Mouse (Mus musculus): ENCODE results near the gene Hrh2. TPM values are rescaled to one million over a fixed set of nuclear protein-coding genes. Genes with fewer than 3 reads are reported as not detected.

Gene Hrh2
- polyA plus RNA-seq, 1 experiment from 2014 or later: 0.22 TPM

DNA sequence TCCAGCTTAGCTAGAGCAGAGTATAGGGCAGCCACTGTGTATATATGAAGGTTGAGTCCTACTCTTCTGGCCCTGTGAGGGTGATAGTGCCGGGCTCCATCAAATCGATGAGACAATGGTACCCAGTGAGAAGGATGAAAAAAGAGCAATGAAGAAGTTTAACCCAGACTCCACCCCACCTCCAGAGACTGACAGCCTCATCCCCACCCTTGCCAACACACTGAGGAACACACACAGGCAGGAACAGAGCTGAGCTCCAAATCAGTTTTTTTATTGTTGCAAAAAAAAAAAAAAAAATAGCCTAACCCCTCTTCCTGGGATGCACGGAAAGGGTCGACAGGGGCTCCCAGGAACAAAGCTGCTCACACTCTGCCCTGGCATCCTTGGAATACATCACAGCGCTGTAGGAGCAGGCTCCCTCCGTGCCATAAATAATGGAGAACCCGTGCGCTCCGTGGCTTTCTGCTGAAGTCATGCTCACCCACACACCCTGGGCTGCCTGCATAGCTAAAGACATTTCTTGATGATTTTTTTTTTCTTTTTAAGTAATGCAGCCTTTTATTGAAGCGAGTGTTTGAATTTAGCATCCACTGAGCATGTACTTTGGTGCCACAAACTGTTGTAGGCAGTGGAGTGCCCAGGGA is 65.8 kb downstream of the Hrh2 start:
- Histone ChIP-seq H3K4me1 (peaks cover 7% of the 10 kb centered on the region), H3K27me3 (peaks cover 18% of the 10 kb centered on the region), H3K27ac (no peak overlapping the region), H3K4me3 (no peak overlapping the region), H3K9ac (no peak overlapping the region), H3K36me3 (no peaks in the 10 kb centered on the region), H3K4me2 (replicated peaks) (no peak overlapping the region; the same call in 1 of the 2 replicates), H3K9me3 (replicated peaks) (no peaks in the 10 kb centered on the region)
- WGBS: 18% methylated on average over 10 of the region's 10 CpGs
- ATAC-seq (ENCODE audit: low FRiP score): no peak

DNA sequence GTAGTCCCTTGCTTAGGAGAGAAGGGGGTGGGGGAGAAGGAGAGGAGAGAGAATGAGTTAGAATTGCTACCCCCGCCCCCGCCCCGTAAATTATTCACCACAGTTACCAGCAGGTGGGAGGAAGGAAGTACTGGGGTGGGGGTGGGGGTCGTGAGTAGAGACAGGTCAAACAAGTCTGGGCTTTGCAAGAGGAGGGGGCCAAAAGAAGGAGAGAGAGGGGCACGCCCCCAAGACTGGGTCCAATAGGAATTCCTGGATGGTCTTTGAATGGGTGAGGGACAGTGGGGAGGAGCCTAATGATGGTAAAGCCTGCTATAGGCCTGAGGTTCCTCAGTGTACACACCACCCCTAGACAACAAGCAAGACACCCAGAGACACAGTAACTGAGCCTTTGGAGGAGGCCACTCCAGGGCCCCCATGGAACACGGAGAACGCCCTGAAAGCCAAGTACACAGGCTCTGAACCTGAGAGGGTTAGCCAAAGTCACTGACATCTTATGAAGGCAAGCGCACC is 66.4 kb downstream of the Hrh2 start:
- Histone ChIP-seq H3K36me3 (no peaks in the 10 kb centered on the region), H3K9ac (no peak overlapping the region), H3K27me3 (peaks cover 14% of the 10 kb centered on the region), H3K27ac (no peak overlapping the region), H3K4me3 (no peak overlapping the region), H3K9me3 (replicated peaks) (no peaks in the 10 kb centered on the region), H3K4me1 (peaks cover 7% of the 10 kb centered on the region), H3K4me2 (replicated peaks) (no peak overlapping the region; the same call in 1 of the 2 replicates)
- no peak for ATAC-seq (ENCODE audit: low FRiP score)
- 36% methylated on average over 8 of the region's 8 CpGs for WGBS

DNA sequence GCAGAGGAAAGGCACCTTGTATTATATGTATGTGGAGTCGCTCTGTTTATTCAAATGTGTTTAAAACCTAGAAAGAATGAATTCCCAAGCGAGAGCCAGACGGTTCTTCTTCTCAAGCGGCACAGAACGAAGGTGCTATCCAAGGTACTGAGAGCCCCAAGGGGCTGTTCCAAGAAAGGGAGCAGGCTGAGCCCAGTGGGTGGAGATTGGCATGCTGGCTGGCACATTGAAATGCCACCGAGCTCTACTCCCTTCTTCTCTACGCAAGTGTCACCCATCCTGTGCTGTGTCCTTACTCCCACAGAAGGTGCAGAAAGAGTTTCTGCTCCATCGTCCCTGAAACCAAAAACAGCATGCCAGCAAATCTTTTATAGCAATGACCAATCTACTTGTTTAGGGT is 68.4 kb downstream of the Hrh2 start:
- Histone ChIP-seq H3K27ac (no peak overlapping the region), H3K4me1 (peaks cover 19% of the 10 kb centered on the region)

DNA sequence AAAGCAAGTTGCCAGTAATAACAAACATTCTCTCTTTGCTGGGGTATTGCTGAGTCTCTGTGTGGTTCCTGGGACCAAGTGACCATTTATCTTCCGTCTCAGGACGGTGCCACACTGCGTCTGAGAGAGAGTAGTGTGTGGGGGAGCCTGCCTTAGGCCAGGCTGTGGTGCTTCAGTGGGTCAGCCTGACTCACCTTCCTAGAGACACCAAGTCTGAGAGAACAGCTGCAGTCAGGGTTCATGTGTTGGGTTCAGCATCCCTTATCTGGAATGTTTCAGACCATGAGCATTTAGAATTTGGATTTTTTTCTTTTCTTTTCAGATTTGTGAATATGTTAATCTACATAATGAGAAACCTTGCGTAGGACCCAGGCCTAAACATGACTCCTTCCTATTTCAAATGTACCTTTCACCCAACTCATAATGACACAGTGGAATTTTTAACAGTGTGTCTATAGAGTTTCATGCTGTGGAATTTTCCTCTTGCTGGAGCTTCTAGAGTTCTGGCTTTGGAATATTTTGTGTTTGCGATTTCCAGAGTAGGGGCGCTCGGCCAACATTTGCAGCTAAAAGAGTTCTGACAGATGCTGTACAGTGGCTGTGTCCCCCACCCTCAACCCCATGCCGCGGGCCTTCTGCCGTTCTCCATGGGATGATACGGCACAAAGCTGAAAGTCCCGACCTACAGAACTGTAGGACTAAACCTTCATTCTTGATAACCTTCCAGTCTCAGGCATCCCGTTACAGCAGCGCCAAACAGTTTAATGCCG is 71.0 kb downstream of the Hrh2 start:
- Histone ChIP-seq H3K27me3 (0 out of 2 replicates have a peak, but pooled peaks cover 4% of the 10 kb centered on the region), H3K4me2 (replicated peaks) (no peak overlapping the region), H3K27ac (no peak overlapping the region), H3K4me1 (peaks cover 27% of the 10 kb centered on the region), H3K9me3 (replicated peaks) (no peaks in the 10 kb centered on the region), H3K9ac (no peak overlapping the region), H3K4me3 (no peak overlapping the region), H3K36me3 (no peaks in the 10 kb centered on the region)
- 91% methylated on average over 15 of the region's 15 CpGs for WGBS
- ATAC-seq (ENCODE audit: low FRiP score): no peak

More for the DNA sequence above, 68.4 kb downstream of the Hrh2 start:
- Histone ChIP-seq H3K4me2 (replicated peaks) (no peak overlapping the region), H3K9me3 (replicated peaks) (no peaks in the 10 kb centered on the region), H3K36me3 (no peaks in the 10 kb centered on the region), H3K9ac (no peak overlapping the region), H3K27me3 (peaks cover 6% of the 10 kb centered on the region; the same call in 1 of the 2 replicates), H3K4me3 (no peak overlapping the region)
- ATAC-seq (ENCODE audit: low FRiP score): no peak
- 29% methylated on average over 8 of the region's 8 CpGs for WGBS

DNA sequence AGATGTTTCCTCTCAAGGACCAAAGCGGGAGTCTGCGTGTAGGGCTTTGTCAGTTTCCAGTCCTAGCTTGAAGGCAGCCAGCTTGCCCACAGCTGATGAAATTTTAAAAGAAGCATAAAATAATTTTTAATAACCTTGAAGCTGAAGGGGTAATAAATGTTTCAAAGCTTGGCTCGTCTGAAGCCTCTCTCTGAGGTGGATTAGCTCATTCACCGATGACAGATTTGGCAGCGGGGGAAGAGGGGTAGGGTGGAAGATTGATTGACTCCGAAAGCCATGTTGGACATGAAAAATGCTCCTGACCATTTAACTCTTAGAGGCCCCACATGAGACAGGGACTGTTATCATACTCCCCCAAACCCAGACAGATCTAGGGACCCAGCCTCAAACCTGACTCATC is 71.7 kb downstream of the Hrh2 start:
- Histone ChIP-seq H3K27me3 (no peaks in the 10 kb centered on the region), H3K36me3 (no peaks in the 10 kb centered on the region), H3K9me3 (replicated peaks) (no peaks in the 10 kb centered on the region), H3K4me3 (no peak overlapping the region), H3K4me1 (peaks cover 23% of the 10 kb centered on the region), H3K9ac (no peak overlapping the region), H3K4me2 (replicated peaks) (no peak overlapping the region), H3K27ac (no peak overlapping the region)
- WGBS: 70% methylated on average over 6 of the region's 6 CpGs
- no peak for ATAC-seq (ENCODE audit: low FRiP score)

DNA sequence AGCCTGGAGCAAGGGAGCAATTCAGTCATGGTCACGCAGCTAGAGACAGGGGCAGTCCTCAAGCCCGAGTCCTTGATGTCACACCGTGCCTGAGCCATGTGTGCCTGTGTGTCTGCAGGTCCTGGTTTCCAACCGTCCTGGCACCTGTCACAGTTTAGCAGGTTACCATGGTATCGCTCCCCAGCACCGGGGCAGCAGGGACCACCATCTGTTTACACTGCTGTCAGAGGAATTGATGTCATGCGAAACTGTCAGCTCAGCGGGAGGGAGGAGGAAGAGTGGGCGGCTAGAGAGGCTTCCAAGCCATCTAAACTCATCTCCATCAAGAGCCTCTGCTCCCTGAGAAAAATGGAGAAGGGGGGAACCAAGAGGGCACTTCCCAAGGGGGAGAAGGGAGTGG is 74.5 kb downstream of the Hrh2 start:
- no peak overlapping the region for H3K4me3 ChIP-seq
- no peaks in the 10 kb centered on the region for H3K36me3 ChIP-seq
- H3K27me3 ChIP-seq: no peaks in the 10 kb centered on the region; the same call in 1 of the 2 replicates
- H3K4me1 ChIP-seq: peaks cover 29% of the 10 kb centered on the region
- WGBS: 14% methylated on average over 9 of the region's 9 CpGs
- H3K9ac ChIP-seq: no peak overlapping the region
- peak overlapping the region; percentile 30; the same call in 1 of the 2 replicates for H3K27ac ChIP-seq
- no peaks in the 10 kb centered on the region for H3K9me3 ChIP-seq (replicated peaks)
- H3K4me2 ChIP-seq (replicated peaks): no peak overlapping the region
- peak; percentile 65 for ATAC-seq (ENCODE audit: low FRiP score)

DNA sequence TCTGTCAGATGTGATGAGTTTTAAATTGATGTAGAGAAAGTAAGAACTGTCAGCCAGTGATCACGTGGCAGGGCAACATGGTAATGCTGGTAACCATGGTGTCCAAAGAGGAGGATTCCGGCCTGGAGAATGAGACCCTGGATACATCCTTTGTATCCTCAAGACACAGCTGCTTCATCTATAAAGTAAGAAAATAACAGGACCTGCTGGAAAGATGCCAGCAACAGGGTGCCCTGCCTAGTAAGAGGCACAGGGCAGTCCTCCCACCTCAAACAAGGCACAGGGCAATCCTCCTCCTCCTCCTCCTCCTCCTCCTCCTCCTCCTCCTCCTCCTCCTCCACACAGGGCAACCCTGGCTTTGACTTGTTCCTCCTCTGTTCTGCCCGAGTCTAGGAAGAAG is 77.2 kb downstream of the Hrh2 start:
- H3K9ac ChIP-seq: no peak overlapping the region
- H3K36me3 ChIP-seq: no peaks in the 10 kb centered on the region
- H3K27me3 ChIP-seq: no peaks in the 10 kb centered on the region; the same call in 1 of the 2 replicates
- H3K4me3 ChIP-seq: no peak overlapping the region
- ATAC-seq (ENCODE audit: low FRiP score): no peak
- no peaks in the 10 kb centered on the region for H3K9me3 ChIP-seq (replicated peaks)
- 53% methylated on average over 2 of the region's 3 CpGs for WGBS
- H3K4me1 ChIP-seq: peaks cover 25% of the 10 kb centered on the region
- H3K4me2 ChIP-seq (replicated peaks): no peak overlapping the region
- no peak overlapping the region for H3K27ac ChIP-seq

DNA sequence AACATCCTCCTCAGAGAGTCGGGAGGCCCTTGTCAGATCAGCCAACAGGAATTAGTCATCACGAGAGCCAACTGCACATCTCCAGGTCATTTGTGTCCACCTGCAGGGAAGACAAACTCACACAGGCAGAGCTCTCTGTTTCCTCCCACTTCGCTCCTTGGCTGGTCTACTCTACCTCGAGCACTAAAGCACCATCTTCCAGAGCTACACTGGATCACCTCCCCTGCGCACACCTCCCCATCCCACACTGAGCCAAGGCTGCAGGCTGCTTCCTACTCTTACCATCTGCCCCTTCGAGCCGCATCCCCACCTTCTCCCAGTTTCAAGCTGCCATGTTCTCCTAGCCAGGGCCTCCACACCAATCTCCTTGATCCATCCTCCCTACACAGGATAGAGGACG is 77.7 kb downstream of the Hrh2 start:
- no peak overlapping the region for H3K9ac ChIP-seq
- 83% methylated on average over 8 of the region's 8 CpGs for WGBS
- H3K4me2 ChIP-seq (replicated peaks): no peak overlapping the region
- H3K27ac ChIP-seq: no peak overlapping the region
- no peaks in the 10 kb centered on the region; the same call in 1 of the 2 replicates for H3K27me3 ChIP-seq
- ATAC-seq (ENCODE audit: low FRiP score): no peak; the same call in 1 of the 2 replicates
- H3K4me3 ChIP-seq: no peak overlapping the region
- H3K36me3 ChIP-seq: no peaks in the 10 kb centered on the region
- no peaks in the 10 kb centered on the region for H3K9me3 ChIP-seq (replicated peaks)
- peaks cover 19% of the 10 kb centered on the region for H3K4me1 ChIP-seq

DNA sequence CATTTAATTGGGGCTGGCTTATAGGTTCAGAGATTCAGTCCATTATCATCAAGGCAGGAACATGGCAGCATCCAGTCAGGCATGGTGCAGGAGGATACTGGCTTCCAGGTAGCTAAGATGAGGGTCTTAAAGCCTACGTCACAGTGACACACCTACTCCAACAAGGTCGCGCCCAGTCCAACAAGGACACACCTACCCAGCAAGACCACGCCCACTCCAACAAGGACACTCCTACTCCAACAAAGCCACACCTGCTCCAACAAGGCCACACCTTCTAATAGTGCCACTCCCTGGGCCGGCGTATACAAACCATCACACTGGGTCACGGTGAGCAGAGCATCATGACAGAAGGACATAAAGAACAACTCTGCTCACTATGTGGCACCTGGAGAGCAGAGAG is 80.1 kb downstream of the Hrh2 start:
- no peak for ATAC-seq (ENCODE audit: low FRiP score)
- no peak overlapping the region for H3K9ac ChIP-seq
- 90% methylated on average over 7 of the region's 7 CpGs for WGBS

DNA sequence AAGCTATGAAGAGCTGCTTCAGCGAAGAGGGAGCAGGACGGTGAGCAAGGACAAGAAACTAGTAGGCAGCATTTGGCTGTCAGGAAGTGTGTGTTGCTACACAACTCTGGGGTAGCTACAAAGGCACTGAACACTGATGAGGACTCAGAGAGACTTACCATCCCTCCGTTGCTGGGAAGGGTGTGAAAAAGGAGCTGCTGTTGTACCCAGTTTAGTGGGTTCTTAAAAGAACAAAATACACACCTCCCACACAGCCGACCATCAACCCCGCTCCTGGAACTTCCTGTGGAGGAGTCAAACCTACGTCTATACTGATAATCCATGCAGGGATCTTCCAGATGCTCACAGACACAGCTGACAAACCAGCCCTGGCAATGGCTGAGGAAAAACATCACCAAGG is 85.5 kb downstream of the Hrh2 start:
- peaks cover 7% of the 10 kb centered on the region; the same call in 1 of the 2 replicates for H3K27me3 ChIP-seq
- H3K9ac ChIP-seq: no peak overlapping the region
- no peak overlapping the region for H3K4me3 ChIP-seq
- no peak overlapping the region for H3K27ac ChIP-seq
- ATAC-seq (ENCODE audit: low FRiP score): no peak
- H3K36me3 ChIP-seq: no peaks in the 10 kb centered on the region
- WGBS: 92% methylated on average over 6 of the region's 6 CpGs
- H3K4me2 ChIP-seq (replicated peaks): no peak overlapping the region
- no peaks in the 10 kb centered on the region for H3K9me3 ChIP-seq (replicated peaks)
- peaks cover 11% of the 10 kb centered on the region for H3K4me1 ChIP-seq

More for the DNA sequence above, 80.1 kb downstream of the Hrh2 start:
- Histone ChIP-seq H3K27me3 (no peaks in the 10 kb centered on the region; the same call in 1 of the 2 replicates), H3K4me3 (no peak overlapping the region), H3K4me1 (peaks cover 7% of the 10 kb centered on the region), H3K27ac (no peak overlapping the region), H3K4me2 (replicated peaks) (no peak overlapping the region), H3K36me3 (no peaks in the 10 kb centered on the region), H3K9me3 (replicated peaks) (no peaks in the 10 kb centered on the region)

DNA sequence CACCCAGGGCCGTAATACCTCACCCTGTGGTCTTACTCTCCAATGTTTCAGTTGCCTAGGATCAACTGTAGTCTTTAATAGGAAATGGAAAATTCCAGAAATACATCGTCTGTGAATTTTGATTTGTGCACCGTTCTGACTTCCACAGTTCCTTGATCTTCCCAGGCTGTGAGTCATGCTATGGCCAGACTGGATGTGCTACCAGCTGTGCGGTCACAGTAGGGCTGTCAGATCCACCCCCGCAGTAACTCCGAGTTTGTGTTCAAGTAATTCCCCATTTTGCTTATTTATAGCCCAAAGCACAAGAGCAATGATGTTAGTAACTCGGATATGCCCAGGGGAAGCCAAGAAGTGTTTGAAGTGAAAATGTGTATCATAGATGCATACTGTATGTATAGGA is 88.4 kb downstream of the Hrh2 start:
- WGBS: 86% methylated on average over 7 of the region's 7 CpGs
- peaks cover 7% of the 10 kb centered on the region; the same call in 1 of the 2 replicates for H3K27me3 ChIP-seq
- H3K27ac ChIP-seq: no peak overlapping the region
- no peaks in the 10 kb centered on the region for H3K9me3 ChIP-seq (replicated peaks)
- no peaks in the 10 kb centered on the region for H3K36me3 ChIP-seq
- H3K4me3 ChIP-seq: no peak overlapping the region
- no peak overlapping the region for H3K4me2 ChIP-seq (replicated peaks)
- ATAC-seq (ENCODE audit: low FRiP score): no peak
- peaks cover 20% of the 10 kb centered on the region for H3K4me1 ChIP-seq
- H3K9ac ChIP-seq: no peak overlapping the region

DNA sequence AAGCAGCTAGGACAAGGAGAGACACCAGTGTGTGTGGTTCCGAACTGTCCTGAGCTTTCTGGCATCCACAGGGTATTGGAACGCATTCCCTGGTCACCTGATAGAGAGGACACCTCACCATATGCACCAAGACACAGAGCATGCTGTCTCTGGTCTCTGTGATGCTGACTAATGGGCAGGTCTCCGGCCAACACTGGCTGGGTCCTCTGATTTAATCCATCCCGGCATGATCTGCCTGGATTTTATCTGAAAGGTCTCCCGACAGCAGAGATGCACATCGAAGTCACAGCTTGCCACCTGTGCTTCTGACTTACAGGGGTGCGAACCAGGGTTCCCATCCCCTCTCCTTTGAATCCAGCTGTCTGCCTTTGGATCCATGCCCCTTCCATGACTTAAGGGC is 89.2 kb downstream of the Hrh2 start:
- Histone ChIP-seq H3K4me1 (peaks cover 20% of the 10 kb centered on the region), H3K27ac (no peak overlapping the region), H3K27me3 (peaks cover 7% of the 10 kb centered on the region; the same call in 1 of the 2 replicates), H3K9me3 (replicated peaks) (no peaks in the 10 kb centered on the region), H3K9ac (no peak overlapping the region), H3K36me3 (no peaks in the 10 kb centered on the region), H3K4me3 (no peak overlapping the region), H3K4me2 (replicated peaks) (no peak overlapping the region)
- 76% methylated on average over 7 of the region's 7 CpGs for WGBS
- ATAC-seq (ENCODE audit: low FRiP score): no peak
